Mouse (Mus musculus) right cerebral cortex, adult 2 months (tissue): Measurements from ENCODE around the gene Hmgcl.
A peak's percentile ranks its signal among the peaks of the same experiment; 100 is the strongest.
"Not testable (repeated sequence)": the region's sequence is repeated elsewhere in the genome, so short reads cannot be mapped to it uniquely, and the experiment has no call there.

Experiments used
- DNase-seq, 2 experiments: peaks; one replicate each; pipeline ENCODE4 v3.0.0; 2021 to 2022; ENCODE audit warnings: low spot score in 2 of 2

Gene Hmgcl

DNA sequence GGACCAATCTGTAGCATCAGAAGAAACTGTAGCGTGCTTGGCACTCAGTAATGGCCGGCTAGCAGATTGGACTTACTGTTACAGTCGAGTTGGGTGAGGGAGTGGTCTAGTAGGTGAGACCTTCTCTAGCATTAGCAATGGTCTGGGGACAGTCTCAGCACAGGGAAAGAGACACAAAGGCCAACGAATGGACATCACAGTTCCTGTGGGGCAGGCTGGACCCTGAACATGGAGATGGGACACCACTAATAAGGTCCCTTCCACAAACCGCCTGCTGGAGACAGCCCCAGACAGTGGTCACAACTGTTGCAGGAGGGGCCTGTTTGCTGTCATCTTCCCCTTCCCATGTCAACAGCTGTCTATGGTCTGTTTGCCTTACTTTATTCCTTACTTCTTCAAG lies 15.5 kb downstream of the Hmgcl start:
- DNase-seq, result no peak

DNA sequence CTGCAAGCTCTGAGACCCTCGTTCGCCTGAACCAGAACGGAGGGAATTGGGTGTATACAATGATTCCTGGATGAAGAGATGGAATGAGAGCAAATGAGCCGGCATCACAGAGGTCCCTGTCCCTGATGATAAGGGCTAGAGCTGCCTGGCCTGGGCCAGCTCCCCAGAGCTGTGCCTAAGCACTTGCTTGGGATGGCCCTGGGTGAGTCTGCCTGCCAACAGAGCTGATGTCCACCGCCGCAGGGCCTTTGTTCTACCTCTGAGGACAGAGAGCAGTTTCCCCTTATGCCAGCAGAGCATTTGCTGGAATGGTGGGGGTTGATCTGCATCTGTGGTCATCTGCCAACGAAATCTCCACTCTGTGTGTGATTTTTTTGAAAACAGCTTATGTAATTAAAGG lies 15.9 kb downstream of the Hmgcl start:
- DNase-seq, result no peak

DNA sequence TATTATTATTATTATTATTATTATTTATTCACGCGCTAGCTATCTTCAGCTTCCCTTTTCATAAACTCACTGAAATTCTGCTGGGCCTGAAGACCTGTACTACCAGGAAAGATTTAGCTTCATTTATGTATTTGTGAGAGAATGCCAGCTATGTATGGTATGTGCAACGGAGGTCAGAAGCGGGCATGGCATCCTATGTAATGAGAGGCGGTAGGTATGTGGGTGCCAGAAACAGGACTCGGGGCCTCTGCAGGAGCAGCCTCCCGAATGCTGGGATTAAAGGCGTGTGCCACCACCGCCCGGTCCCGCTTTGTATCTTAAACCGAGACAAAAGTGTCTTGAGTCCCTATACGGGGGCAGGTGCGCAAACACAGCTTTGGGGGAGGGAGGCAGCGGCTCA lies 16.7 kb downstream of the Hmgcl start:
- DNase-seq, result no peak

DNA sequence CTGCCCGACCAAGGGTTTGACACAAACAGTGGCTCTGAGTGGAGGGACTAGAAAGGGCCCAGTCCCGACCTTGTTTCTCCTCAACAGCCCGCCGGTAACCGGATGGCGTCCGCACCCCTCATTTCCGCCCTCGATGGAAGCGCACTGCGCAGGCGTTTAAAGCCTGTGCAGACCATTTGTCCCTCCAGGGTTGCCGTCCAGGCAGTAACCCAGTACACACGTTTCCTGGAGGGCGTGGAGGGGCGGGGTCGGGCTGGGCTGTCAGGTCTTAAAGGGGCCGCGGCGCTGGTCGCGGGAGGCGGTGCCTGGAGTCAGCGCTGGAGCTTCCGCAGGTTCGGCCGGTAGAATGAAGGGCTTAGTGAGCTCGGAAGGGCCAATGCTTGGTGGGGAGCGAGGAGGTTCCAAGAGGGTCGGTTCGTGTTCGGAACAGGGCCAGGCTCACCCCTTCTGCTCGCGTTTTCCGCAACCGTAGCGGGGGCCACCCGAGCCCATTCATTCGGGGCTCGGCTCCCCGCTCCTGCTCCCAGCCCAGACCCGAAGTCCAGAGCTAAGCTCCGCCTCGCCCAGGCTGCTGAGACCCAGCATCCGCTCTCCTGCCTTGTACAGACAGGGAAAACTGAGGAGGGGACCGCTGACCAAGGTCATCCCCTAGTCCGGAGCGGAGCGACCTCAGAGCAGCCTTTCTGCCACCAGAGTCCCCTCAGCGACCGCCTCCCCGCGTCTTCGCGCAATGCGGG lies 17.4 kb downstream of the Hmgcl start, which contains the start of gene Gale:
Gene Gale (plus strand): TSS at position 271 of the 737 bp plus-strand sequence.
- DNase-seq, result peak; percentile 95

DNA sequence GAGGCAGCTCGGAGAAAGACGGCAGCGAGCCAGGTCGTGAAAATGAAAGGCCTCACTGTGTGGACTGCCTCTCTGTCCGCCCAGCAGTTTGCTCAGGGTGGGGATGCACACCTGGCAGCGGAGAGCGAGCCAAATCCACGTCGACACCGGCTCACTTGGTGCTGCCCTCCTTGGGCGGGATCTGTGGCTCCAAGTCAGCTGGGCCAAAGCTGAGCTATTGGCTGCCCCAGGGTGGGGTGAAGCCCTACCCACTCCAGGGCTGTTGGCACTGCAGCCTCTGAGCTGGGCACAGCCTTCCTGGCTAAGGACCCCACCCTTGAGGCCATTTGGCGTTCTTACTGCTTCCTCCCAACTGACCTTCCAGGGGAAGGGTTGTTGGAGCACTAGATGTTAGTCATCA lies 18.2 kb downstream of the Hmgcl start:
- DNase-seq, result peak in 1 of 2 experiments; percentile 52

DNA sequence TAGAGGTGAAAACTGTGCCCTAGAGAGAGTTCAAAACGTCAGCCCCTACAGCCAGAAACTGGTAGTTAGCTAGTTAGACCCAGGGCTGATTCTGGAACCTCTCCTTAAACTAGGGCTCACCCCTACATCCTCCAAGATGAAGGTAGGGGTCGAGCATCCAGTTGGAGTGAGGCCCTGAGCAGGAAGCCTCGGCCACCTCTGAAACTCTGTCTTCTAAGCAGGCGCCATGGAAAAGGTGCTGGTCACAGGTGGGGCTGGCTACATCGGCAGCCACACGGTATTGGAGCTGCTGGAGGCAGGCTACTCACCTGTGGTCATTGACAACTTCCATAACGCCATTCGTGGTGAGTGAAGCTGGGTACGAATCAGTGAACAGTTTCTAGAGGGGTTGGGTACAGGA lies 18.9 kb downstream of the Hmgcl start:
- no peak for DNase-seq

DNA sequence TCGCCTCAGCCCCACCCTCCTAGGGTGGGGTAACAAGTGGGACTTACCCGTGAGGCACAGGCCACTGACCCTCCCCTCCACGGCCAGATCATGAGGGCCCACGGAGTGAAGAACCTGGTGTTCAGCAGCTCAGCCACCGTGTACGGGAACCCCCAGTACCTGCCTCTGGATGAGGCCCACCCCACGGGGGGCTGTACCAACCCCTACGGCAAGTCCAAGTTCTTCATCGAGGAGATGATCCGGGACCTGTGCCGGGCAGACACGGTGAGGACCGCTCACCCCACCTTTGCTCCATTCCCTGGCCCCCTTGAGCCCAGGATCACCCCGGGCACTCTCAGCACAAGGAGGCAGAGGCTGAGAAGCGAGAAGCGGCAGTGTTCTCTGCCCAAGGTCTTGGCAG lies 20.0 kb downstream of the Hmgcl start:
- no peak for DNase-seq

DNA sequence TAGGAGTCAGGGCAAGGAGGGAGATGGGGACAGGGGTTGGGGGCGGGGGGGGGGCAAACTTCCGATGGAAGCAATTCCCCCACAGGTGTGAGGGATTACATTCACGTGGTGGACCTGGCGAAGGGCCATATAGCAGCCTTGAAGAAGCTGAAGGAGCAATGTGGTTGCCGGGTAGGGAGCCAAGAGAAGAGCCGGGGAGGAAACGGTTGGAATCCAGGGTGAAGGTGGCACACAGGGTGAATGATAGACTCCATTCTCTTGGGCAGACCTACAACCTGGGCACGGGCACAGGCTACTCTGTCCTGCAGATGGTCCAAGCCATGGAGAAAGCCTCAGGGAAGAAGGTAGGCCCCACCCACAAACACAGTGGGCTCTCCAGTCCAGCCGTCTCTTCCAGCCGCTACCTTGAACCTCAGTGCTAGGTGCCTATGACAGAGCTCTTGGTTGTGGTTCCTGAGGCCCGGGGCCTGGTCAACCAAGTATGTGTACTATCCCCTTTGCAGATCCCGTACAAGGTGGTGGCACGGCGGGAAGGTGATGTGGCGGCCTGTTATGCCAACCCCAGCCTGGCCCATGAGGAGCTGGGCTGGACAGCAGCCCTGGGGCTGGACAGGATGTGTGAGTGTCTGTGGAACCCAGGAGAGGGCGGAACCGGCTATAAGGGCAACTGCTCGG lies 21.0 kb downstream of the Hmgcl start:
- no peak for DNase-seq

DNA sequence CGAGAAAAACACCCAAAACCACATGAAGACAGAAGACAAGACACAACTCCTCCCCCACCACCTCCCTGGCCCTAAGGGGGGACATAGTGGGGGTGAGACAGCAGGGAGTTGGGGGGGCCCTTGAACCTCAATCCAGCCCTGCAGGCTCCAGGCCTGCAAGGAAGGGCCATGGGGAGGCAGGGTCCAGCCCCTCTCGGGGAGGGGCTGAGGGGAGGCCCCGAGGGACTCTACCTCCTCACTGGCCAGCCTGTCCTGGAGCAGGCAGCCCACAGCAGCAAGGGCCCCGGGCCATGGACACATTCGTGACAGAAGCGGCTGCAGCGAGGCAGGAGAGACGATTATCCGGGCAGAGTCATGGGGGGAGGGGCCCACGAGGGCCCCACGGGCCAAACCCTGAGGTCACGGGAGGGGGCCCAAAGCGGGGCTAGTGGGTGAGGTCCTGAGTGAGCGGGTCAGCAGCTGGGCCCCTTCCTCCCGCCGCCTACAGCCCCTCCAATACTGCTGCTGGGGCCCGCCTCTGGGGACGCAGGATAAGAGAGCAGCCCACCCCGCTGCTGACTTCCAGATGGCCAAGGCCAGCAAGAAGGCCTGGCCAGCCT lies 22.1 kb downstream of the Hmgcl start:
- DNase-seq, result no peak

DNA sequence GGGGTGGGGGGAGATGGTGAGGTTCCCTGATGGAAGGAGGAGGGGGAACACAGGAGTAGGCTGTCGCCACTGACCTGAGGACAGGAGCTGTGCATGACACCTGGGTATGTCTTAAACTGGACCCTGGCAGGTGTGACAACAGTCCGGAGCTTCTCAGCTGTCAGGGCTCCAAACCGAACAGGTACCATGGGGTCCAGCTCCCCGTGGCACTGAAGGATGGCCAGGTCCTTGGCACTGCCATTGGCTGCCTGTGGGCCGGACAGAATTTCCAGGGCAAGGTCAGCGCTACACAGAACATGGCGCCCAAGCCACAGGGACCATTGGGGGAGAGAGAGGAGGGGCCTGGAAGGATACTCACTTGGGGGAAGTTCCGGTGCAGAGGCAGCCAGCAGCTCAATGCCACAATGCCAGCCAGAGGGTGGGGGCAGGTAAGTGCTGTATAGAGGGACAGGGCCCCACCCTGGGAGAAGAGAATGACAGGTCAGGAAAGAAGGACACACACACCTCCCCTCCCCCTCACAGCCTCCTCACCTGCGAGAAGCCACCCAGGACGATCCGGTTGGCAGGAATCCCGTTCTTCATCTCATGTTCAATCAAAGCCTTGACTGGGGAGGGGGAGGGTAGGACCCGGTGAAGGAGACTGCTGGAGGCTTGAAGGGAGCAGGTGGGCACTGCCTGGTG lies 23.0 kb downstream of the Hmgcl start:
- no peak for DNase-seq

DNA sequence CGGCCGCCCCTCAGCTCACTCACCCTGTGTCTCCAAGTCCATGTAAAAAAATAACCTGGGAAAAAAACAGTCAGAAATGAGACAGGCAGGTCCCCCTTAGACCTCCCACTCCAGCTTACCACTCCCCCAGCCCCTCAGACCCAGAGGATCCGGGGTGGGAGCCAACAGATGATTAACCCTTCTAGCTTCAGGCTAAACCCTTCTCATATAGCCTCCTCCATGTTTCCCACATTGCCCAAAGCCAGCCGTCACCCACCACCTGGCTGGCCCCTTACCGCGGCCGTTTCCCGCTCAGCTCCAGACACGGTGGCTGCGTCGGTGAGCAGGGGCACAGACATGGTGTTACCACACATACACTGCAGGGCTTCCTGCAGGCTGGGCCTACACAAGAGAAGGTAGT lies 24.3 kb downstream of the Hmgcl start:
- DNase-seq, result no peak

DNA sequence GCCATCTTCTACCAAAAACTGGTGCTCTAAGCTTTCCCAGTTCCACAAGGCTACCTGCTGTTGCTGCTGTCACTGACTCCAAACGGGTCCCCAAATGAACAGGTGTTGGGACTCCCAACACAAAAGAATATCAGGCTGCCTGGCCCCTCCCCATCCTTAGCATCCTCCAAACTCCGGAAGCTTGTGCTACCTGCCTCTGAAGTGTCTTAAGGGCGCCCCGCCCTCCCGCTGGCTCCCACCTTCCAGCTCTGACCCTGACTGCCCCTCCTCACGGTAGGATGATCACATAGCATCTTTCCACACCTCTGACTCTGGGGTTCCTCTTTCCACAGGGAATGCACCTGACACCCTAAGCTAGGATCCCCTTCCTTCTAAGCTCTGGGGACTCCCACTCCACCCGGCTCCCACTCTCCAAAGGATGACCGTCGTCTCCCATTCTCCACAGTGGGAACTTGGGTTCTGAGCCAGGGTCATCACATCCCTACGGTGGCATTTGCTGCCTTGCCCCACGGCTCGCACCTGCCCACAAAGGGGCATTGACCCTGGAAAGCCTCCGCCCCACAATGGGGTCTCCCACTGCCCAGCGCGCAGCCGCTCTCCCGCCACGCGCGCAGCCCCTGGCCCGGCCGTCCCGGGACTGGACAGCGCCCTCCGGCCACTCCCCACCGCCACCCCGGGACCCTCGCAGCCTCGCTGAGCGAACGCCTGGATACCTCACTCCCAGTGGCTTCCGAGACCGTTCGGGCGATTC lies 25.7 kb downstream of the Hmgcl start:
- no peak for DNase-seq

DNA sequence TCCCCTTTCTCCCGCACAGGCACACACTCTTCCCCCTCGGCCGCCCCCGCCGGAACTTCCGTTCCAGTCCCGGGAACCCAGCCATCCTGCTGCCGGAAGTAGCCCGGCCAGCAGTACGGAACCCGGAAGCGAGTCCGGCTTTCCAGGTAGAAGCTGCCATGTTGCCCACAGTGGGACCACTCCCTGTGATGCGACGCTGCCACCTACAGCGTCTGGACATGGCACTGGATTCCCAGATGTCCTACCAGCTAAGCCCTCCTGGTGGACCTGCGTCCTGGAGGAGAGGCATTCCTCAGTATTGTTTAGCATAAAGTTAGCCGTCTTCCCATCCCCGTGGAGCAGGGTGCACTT lies 26.3 kb downstream of the Hmgcl start, which contains the start of gene Lypla2:
Gene Lypla2 (minus strand): TSS at position 71 of the 351 bp plus-strand sequence.
- peak; percentile 90 to 92 for DNase-seq

DNA sequence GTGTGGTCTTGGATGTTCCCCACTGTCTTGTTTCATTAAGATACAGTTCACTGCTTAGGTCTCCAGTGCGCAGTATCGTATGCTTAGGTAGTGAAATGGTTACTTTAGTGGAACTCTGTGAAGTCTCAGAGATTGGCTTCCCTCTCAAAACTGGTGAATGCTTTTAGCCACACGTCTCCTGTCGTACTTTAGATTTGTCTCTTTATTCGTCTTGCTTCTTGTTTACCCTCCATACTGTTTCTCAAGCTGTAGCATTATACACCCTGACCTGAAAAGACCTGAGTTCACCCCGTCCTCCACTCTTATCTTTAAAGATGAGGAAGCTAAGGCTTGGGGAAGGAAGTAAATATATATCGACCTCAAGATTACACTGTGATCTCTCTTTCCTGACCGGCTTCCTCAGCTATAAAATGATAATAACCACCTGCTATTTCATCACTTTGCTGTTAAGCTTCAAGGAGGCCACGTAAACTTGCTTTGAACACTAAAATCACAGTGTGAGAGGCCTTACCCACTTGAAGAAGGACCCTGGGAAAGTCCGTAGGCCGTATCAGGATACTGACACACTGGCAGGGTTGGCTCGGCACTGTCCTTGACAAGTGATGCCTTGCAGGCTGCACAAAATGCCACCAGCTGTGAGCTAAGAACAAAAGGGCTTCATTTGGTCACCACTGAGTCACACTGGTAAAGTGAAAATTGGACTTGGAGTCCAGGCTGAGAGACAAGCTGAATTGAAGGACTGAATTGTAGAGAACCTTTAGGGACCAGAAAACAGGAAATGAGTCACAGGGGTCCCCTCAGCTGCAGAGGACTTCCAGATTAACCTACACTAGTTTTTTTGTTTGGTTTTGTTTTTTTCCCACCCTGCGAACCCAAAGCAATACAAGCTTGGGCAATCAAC lies 26.9 kb downstream of the Hmgcl start:
- no peak for DNase-seq

DNA sequence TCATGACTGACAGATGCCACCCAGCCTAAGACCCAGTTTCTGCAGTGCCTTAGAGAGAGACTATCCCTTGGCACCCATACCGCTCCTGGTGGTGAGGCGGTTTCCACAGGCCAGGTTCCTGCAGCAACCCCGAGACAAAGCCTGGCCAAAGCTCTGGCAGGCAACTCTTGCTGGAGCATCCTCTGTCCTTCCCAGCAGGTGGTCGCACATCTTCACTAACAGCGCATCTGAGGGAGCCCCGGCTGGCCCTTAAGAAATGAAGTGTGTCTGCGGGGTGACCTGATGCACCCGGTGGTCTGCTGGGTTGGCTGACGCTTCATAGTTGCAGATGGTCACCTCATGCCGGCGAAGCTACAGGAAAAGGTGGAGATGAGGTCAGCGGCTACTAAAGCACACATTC lies 29.9 kb downstream of the Hmgcl start:
- no peak for DNase-seq

DNA sequence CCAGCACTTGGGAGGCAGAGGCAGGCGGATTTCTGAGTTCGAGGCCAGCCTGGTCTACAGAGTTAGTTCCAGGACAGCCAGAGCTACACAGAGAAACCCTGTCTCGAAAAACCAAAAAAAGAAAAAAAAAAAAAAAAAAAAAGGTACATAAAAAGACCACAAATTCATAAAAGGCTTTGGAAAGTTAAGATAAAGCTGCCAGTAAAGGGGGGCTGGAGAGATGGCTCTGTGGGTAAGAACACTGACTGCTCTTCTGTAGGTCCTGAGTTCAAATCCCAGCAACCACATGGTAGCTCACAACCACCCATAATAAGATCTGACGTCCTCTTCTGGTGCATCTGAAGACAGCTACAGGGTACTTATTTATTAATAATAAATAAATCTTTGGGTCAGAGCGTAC lies 34.0 kb downstream of the Hmgcl start:
- DNase-seq, result not testable (repeated sequence)

DNA sequence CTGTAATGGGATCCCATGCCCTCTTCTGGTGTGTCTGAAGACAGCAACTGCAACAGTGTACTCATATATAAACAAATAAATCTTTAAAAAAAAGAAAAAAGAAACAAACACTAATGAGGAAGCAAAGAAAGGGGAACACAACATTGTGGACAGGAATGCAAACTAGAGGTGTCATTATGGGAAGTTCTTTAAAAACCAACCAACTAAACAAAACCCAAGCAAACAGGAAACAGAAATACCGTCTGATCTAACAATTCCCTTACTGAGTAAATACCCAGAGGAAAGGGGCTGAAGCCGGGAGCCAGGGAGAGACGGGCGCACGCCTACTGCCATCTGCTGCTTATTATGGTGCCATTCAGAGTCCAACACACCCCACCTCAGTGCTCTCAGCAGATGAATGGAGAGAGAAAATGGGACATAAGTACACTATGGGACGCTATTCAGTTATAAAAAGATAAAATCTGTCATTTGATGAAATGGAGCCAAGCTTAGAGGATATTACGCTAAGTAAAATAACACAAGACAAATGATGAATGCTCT lies 35.3 kb downstream of the Hmgcl start:
- peak; percentile 78 to 79 for DNase-seq

DNA sequence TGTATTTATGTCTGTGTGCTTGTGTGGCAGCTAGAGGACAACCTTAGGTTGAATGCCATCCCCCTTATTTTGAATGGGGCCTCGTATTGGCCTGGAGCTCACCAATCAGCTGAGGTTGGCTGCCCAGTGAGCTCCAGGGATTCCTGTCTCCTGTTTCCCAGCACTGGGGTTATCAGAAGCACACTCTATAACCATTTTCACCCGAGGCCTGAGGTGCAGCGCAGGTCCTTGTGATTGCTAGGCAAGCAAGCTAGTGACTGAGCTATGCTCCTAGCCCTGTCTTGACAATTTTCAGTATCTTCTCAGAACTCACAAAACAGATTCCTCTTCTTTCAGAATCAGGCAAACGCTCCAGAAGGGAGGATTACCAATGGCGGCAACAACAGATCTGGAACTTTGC lies 38.3 kb downstream of the Hmgcl start:
- no peak for DNase-seq

DNA sequence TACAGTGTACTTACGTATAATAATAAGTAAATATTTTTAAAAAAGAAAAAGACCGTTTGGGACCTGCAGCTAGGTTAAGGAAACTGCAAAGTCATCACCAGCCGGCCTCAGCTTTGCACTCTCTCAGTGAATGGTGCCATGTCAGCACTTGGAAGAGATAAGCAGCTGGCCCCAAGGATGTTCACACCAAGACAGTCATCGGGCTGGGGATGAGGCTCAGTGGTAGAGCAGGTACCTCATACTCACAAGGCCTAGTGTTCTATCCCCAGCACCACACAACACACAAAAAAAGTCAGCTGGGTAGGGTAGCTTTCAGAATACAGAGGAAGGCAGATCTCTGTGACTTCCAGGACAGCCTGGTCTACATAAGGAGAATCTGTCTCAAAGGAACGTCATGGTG lies 38.9 kb downstream of the Hmgcl start:
- DNase-seq, result no peak

DNA sequence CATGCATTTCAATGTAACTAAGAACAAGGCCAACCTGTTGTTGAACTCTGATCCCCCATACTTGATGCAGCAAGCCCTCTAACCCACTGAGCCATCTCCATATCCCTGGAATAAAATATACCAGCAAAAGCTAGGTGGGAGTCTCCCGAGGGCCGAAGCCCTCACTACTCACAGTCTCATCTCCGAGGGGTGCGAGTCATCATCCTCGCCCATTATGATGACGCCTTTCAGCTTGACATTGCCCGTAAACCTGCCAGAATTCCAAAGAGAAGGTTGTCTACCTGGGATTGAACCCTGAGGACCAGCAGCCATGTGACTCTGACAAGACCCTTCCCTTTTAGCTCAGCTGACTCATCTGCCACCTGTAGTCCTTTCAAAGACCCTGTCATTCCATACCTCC lies 39.5 kb downstream of the Hmgcl start:
- no peak for DNase-seq
